Mouse (Mus musculus): Measurements from ENCODE around the gene Lhx6. TPM values are rescaled to one million over a fixed set of nuclear protein-coding genes. Genes with fewer than 3 reads are reported as not detected.

The Lhx6 gene
- polyA plus RNA-seq, 1 experiment from 2014 or later, result 10.6 TPM

DNA sequence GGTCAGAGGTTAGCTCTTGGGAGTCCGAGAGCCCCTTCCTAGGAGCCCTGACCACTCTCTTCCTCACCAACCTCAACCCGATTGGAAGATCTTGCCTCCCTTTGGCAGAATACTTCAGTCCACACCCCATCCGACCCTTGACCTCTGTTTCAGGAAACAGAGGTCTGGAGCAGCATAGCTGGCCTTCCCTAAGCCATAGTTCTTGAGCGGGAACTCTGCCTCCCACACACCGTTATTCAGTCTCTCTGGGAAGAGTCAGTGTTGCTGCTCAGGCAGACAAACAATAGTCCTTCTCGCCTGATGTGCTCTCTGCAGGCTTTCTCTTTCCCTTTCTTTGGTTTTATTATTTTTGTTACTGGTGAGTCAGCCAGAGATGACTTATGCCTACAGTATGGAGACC lies 5.5 kb downstream of the Lhx6 start:
- Histone ChIP-seq H3K27me3 (ENCODE audit: control insufficient read depth, insufficient read depth, low read length) (peaks cover 96% of the 10 kb centered on the region), H3K36me3 (ENCODE audit: control insufficient read depth, insufficient read depth, low read length) (no peaks in the 10 kb centered on the region), H3K9ac (ENCODE audit: low read length) (no peak overlapping the region), H3K27ac (ENCODE audit: low read depth, low read length) (no peak overlapping the region), H3K9me3 (ENCODE audit: control insufficient read depth, low read length) (no peaks in the 10 kb centered on the region), H3K4me1 (replicated peaks; ENCODE audit: control insufficient read depth, insufficient read depth, low read length) (peaks cover 15% of the 10 kb centered on the region; the same call in 1 of the 2 replicates), H3K4me2 (ENCODE audit: low read depth, low read length, severe bottlenecking) (no peak overlapping the region), H3K4me3 (ENCODE audit: low read depth, low read length) (no peak overlapping the region)
- WGBS, result 3% methylated on average over 6 of the region's 6 CpGs
- no peak for ATAC-seq (replicated peaks; ENCODE audit: low FRiP score)
- no peak for DNase-seq (ENCODE audit: low spot score)

DNA sequence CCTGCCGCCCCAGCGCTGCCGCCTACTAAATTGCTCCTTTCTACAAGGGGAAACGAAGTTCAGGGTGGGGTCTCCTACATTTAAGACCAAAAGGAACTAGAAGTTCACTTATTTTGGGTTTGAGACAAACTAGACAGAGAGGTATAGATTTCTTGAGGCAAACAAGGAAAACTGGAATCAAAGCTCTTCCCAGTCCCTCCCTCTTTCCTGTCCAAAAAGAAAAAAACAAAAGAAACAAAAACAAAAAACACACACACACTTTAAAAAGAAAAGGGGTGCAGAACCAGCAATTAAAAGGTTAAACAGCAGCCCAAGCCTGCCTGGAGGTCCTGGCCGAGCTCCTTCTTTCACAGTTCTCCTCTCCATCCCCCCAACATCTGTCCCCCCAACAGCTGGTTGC lies 7.2 kb downstream of the Lhx6 start:
- Histone ChIP-seq H3K27ac (ENCODE audit: low read depth, low read length) (no peak overlapping the region), H3K4me3 (ENCODE audit: low read depth, low read length) (no peak overlapping the region), H3K9me3 (ENCODE audit: control insufficient read depth, low read length) (no peaks in the 10 kb centered on the region), H3K27me3 (ENCODE audit: control insufficient read depth, insufficient read depth, low read length) (peaks cover 98% of the 10 kb centered on the region), H3K4me1 (replicated peaks; ENCODE audit: control insufficient read depth, insufficient read depth, low read length) (peaks cover 4% of the 10 kb centered on the region; the same call in 1 of the 2 replicates), H3K36me3 (ENCODE audit: control insufficient read depth, insufficient read depth, low read length) (no peaks in the 10 kb centered on the region), H3K4me2 (ENCODE audit: low read depth, low read length, severe bottlenecking) (no peak overlapping the region), H3K9ac (ENCODE audit: low read length) (no peak overlapping the region)
- 2% methylated on average over 5 of the region's 5 CpGs for WGBS
- no peak for DNase-seq (ENCODE audit: low spot score)
- no peak for ATAC-seq (replicated peaks; ENCODE audit: low FRiP score)

DNA sequence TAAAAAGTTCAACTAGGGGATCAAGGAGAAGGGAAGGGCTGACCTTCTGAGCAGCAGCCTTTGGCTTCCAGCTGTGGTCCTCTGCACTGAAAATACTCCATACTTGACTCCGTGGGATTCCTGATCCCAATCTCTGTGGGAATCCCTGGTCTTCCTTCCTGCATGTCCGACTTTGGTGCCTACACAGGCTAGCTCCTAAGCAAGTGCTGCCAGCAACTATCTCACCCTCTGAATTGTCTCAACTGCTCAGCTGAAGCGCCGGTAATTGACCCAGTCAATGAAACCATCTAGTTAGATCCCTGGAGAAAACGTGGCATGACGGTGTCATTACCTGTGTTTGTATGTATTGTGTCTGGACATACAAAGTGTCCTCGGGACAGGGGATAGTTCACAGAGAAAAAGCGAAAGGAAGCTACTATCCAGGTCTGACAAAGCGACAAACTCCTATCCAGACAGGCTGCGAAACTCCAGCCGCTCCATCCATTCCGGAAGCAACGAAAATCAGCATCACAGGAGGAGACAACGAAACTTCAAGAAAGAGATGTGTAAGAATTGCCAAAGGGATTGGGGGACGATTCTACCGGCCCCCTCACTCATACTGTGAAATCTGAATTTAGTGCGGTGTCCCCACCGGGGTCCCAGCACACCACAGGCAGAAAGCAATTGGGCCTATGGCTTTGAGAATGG lies 7.9 kb downstream of the Lhx6 start:
- Histone ChIP-seq H3K27ac (ENCODE audit: low read depth, low read length) (no peak overlapping the region), H3K9ac (ENCODE audit: low read length) (no peak overlapping the region), H3K4me3 (ENCODE audit: low read depth, low read length) (no peak overlapping the region), H3K4me1 (replicated peaks; ENCODE audit: control insufficient read depth, insufficient read depth, low read length) (no peaks in the 10 kb centered on the region), H3K9me3 (ENCODE audit: control insufficient read depth, low read length) (no peaks in the 10 kb centered on the region), H3K4me2 (ENCODE audit: low read depth, low read length, severe bottlenecking) (no peak overlapping the region), H3K27me3 (ENCODE audit: control insufficient read depth, insufficient read depth, low read length) (peaks cover 98% of the 10 kb centered on the region), H3K36me3 (ENCODE audit: control insufficient read depth, insufficient read depth, low read length) (no peaks in the 10 kb centered on the region)
- ATAC-seq (replicated peaks; ENCODE audit: low FRiP score) (no peak), DNase-seq (ENCODE audit: low spot score) (no peak)
- 1% methylated on average over 18 of the region's 18 CpGs for whole genome bisulfite sequencing

DNA sequence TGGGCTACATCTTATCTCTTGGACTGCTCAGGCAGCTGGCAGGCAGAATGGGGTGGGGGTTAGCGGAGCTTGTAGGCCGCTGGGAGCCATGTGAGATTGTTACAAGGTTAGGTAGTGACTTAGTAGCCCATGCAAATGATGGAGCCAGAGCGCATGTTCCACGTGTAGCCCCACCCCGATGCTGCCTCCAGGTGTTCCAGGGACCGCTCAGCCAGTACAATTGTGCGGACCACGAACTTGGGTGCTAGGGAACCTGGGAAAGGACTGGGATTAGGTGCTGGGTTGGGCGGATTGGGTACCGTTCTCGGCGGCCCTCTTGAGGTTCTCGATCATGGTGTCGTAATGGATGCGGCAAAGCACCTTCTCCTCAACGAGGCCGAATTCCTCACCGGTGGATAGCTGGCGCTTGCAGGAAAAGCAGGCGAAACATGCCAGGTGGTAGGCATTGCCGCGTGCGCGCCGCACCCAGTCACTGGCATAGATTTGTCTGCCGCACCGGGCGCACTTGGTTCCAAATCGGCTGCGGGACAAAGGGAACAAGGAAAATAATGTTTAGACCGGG lies 11.2 kb downstream of the Lhx6 start:
- H3K36me3 ChIP-seq (ENCODE audit: control insufficient read depth, insufficient read depth, low read length), result no peaks in the 10 kb centered on the region
- 2% methylated on average over 31 of the region's 31 CpGs for WGBS
- DNase-seq (ENCODE audit: low spot score) (no peak), ATAC-seq (replicated peaks; ENCODE audit: low FRiP score) (no peak)
- H3K4me1 ChIP-seq (replicated peaks; ENCODE audit: control insufficient read depth, insufficient read depth, low read length), result peaks cover 9% of the 10 kb centered on the region; the same call in 1 of the 2 replicates
- no peak overlapping the region for H3K27ac ChIP-seq (ENCODE audit: low read depth, low read length)
- H3K4me3 ChIP-seq (ENCODE audit: low read depth, low read length), result no peak overlapping the region
- H3K4me2 ChIP-seq (ENCODE audit: low read depth, low read length, severe bottlenecking), result no peak overlapping the region
- H3K27me3 ChIP-seq (ENCODE audit: control insufficient read depth, insufficient read depth, low read length), result peaks cover 96% of the 10 kb centered on the region
- H3K9ac ChIP-seq (ENCODE audit: low read length), result no peak overlapping the region
- no peaks in the 10 kb centered on the region for H3K9me3 ChIP-seq (ENCODE audit: control insufficient read depth, low read length)

DNA sequence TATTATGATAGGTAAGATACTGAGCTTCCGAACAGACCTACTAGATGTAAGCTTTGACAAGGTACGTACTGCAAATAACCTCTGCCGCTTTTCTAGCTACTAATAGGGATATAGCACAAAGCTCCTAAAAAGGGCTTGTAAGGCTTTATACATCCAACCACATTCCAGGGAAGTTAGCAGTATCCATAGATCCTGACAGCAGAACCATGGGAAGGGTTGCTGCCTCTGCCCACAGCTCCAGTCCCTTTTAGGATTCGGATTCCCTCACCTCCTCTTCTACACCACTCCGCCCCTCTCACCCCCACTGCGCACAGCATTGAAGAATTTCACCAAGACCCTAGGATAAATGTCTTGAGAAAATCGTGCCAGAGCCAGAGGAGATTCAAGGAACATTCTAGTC lies 11.9 kb downstream of the Lhx6 start:
- no peak overlapping the region for H3K4me2 ChIP-seq (ENCODE audit: low read depth, low read length, severe bottlenecking)
- peaks cover 89% of the 10 kb centered on the region for H3K27me3 ChIP-seq (ENCODE audit: control insufficient read depth, insufficient read depth, low read length)
- H3K4me1 ChIP-seq (replicated peaks; ENCODE audit: control insufficient read depth, insufficient read depth, low read length), result peaks cover 9% of the 10 kb centered on the region; the same call in 1 of the 2 replicates
- DNase-seq (ENCODE audit: low spot score) (no peak), ATAC-seq (replicated peaks; ENCODE audit: low FRiP score) (no peak)
- no peak overlapping the region for H3K27ac ChIP-seq (ENCODE audit: low read depth, low read length)
- no peak overlapping the region for H3K9ac ChIP-seq (ENCODE audit: low read length)
- WGBS, result 10% methylated on average over 7 of the region's 7 CpGs
- H3K4me3 ChIP-seq (ENCODE audit: low read depth, low read length), result no peak overlapping the region
- no peaks in the 10 kb centered on the region for H3K36me3 ChIP-seq (ENCODE audit: control insufficient read depth, insufficient read depth, low read length)
- H3K9me3 ChIP-seq (ENCODE audit: control insufficient read depth, low read length), result no peaks in the 10 kb centered on the region

DNA sequence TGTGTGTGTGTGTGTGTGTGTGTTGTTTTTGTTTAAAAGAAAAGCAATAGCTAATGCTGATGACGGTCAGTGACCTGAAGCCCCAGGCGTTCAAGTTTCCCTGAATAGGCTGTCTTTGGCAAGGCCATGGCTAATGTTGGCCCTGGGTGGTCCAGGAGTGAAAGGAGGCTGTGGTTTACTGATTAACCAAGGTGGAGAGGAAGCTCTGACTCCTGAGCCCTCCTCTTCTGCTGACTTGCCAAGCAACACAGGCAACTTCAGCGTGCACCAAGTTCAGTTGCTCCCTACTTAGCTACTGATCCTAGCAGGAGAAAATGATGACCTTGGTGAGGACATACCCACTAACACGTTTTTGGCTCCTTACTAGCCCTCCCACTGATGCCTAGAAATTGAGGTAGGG lies 12.5 kb downstream of the Lhx6 start:
- ATAC-seq (replicated peaks; ENCODE audit: low FRiP score), result no peak
- Histone ChIP-seq H3K36me3 (ENCODE audit: control insufficient read depth, insufficient read depth, low read length) (no peaks in the 10 kb centered on the region), H3K27me3 (ENCODE audit: control insufficient read depth, insufficient read depth, low read length) (peaks cover 87% of the 10 kb centered on the region), H3K4me3 (ENCODE audit: low read depth, low read length) (no peak overlapping the region), H3K9ac (ENCODE audit: low read length) (no peak overlapping the region), H3K4me2 (ENCODE audit: low read depth, low read length, severe bottlenecking) (no peak overlapping the region), H3K27ac (ENCODE audit: low read depth, low read length) (no peak overlapping the region), H3K4me1 (replicated peaks; ENCODE audit: control insufficient read depth, insufficient read depth, low read length) (peaks cover 9% of the 10 kb centered on the region; the same call in 1 of the 2 replicates), H3K9me3 (ENCODE audit: control insufficient read depth, low read length) (no peaks in the 10 kb centered on the region)
- DNase-seq (ENCODE audit: low spot score), result no peak
- WGBS, result 2% methylated on average over 4 of the region's 4 CpGs

DNA sequence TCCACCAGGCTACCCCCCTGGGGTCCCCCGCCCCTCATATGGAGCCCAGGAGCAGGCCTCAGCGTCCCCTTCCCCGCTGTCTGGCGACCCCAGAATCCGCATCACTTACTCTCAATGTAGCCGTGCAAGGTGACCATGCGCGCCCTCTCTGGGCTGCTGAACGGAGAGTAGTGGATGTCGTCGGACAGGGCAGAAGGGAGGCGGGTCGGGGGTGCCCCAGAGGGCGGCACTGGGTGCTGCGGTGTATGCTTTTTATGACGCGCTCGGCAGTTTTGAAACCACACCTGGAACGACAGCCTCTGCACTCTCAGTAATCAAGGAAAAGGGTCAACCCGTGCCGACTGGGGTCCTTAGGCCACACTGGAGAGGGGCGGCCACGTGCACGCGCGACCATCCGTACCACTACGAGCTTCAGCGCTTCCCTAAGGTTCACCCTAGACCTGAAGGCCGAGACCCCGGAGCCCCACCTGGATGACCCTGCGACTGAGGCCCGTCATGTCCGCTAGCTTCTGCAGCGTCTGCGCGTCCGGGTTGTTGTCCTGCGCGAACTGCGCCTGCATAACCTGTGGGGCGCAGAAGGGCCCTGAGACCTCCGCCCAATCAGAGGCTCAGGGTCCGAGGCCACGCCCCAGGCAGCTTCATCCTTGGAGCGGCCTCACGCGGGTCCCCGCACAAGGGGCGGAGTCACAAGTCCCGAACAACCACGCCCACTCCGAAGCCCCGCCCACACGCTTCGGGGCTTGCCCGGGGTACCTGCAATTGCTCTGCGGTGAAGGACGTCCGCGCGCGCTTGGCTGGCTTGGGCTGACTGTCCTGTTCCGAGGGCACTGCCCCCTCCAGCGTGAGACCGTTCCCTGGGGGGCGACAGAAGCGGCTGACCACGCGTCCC lies 14.1 kb downstream of the Lhx6 start:
- ATAC-seq (replicated peaks; ENCODE audit: low FRiP score), result peak; percentile 90
- DNase-seq (ENCODE audit: low spot score), result peak; percentile 93
- under 1% methylated on average over 70 of the region's 70 CpGs for WGBS

DNA sequence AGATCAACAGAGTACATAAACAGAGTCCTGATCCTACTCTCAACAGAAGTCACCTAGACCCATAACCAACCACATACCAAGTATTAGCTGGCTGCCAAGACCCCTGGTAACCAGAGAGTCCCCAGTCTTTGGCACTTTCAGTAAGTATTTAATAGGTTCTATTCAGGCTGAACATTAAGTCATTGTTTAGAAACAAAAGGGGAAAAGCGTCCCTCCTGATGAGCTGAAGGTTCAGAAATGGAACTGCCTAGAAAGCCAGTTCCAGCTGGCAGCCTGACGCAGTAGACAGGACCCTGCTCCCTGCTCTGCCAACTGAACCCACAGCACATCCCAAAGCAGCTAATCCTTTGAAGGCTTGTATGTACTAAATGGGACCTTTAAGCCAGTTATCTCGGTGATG lies 16.0 kb downstream of the Lhx6 start:
- Histone ChIP-seq H3K27ac (ENCODE audit: low read depth, low read length) (no peak overlapping the region), H3K4me1 (replicated peaks; ENCODE audit: control insufficient read depth, insufficient read depth, low read length) (peaks cover 9% of the 10 kb centered on the region; the same call in 1 of the 2 replicates), H3K9me3 (ENCODE audit: control insufficient read depth, low read length) (no peaks in the 10 kb centered on the region), H3K27me3 (ENCODE audit: control insufficient read depth, insufficient read depth, low read length) (peaks cover 54% of the 10 kb centered on the region), H3K36me3 (ENCODE audit: control insufficient read depth, insufficient read depth, low read length) (no peaks in the 10 kb centered on the region), H3K4me3 (ENCODE audit: low read depth, low read length) (no peak overlapping the region), H3K9ac (ENCODE audit: low read length) (no peak overlapping the region), H3K4me2 (ENCODE audit: low read depth, low read length, severe bottlenecking) (no peak overlapping the region)
- ATAC-seq (replicated peaks; ENCODE audit: low FRiP score) (no peak), DNase-seq (ENCODE audit: low spot score) (no peak)
- 23% methylated on average over 3 of the region's 3 CpGs for WGBS

More for the DNA sequence above, 14.1 kb downstream of the Lhx6 start:
- Histone ChIP-seq H3K4me1 (replicated peaks; ENCODE audit: control insufficient read depth, insufficient read depth, low read length) (peaks cover 9% of the 10 kb centered on the region; the same call in 1 of the 2 replicates), H3K4me3 (ENCODE audit: low read depth, low read length) (peak overlapping the region; percentile 35), H3K36me3 (ENCODE audit: control insufficient read depth, insufficient read depth, low read length) (no peaks in the 10 kb centered on the region), H3K9me3 (ENCODE audit: control insufficient read depth, low read length) (no peaks in the 10 kb centered on the region), H3K4me2 (ENCODE audit: low read depth, low read length, severe bottlenecking) (peak overlapping the region; percentile 68), H3K27ac (ENCODE audit: low read depth, low read length) (no peak overlapping the region), H3K27me3 (ENCODE audit: control insufficient read depth, insufficient read depth, low read length) (peaks cover 73% of the 10 kb centered on the region), H3K9ac (ENCODE audit: low read length) (no peak overlapping the region)

All from forebrain, embryonic 11.5 days (tissue).